Mouse (Mus musculus): ENCODE measurements at regions not wholly inside any gene's neighbourhood (a gene's known extent, or its start where the extent isn't known, plus 50 kb on each side); places are given as distances from the start of the nearest gene placed in this dataset.

- ATAC-seq (ENCODE audit: poor library complexity, severe bottlenecking): peak; percentile 68
Observed at GRCm38 (mm10) chr6:94961821-94962220, 155.2 kb upstream of the Kbtbd8 start.

GRCm38 (mm10) chr6:94957990-94958389 lies 159.1 kb upstream of the Kbtbd8 start:
- ATAC-seq (ENCODE audit: poor library complexity, severe bottlenecking): peak; percentile 57

- ATAC-seq (ENCODE audit: poor library complexity, severe bottlenecking): peak; percentile 57
Observed at GRCm38 (mm10) chr6:94957172-94957668, 159.8 kb upstream of the Kbtbd8 start.

- peak; percentile 17; the same call in 1 of the 2 replicates for ATAC-seq (ENCODE audit: poor library complexity, severe bottlenecking)
Observed at GRCm38 (mm10) chr6:94954580-94954979, 162.5 kb upstream of the Kbtbd8 start.

- ATAC-seq (ENCODE audit: poor library complexity, severe bottlenecking): no peak
Observed at GRCm38 (mm10) chr6:94953658-94954057, 163.4 kb upstream of the Kbtbd8 start.

- no peak for ATAC-seq (ENCODE audit: poor library complexity, severe bottlenecking)
Observed at GRCm38 (mm10) chr6:94951971-94952768, 164.9 kb upstream of the Kbtbd8 start.

- no peak for ATAC-seq (ENCODE audit: poor library complexity, severe bottlenecking)
Observed at GRCm38 (mm10) chr6:94950944-94951343, 166.1 kb upstream of the Kbtbd8 start.

GRCm38 (mm10) chr6:94950319-94950718 lies 166.7 kb upstream of the Kbtbd8 start:
- no peak for ATAC-seq (ENCODE audit: poor library complexity, severe bottlenecking)

- ATAC-seq (ENCODE audit: poor library complexity, severe bottlenecking): peak; percentile 73
Observed at GRCm38 (mm10) chr6:94946352-94946900, 170.6 kb upstream of the Kbtbd8 start.

GRCm38 (mm10) chr6:94945715-94946114 lies 171.3 kb upstream of the Kbtbd8 start:
- peak; percentile 75 for ATAC-seq (ENCODE audit: poor library complexity, severe bottlenecking)

- ATAC-seq (ENCODE audit: poor library complexity, severe bottlenecking): no peak
Observed at GRCm38 (mm10) chr6:94944196-94944595, 172.8 kb upstream of the Kbtbd8 start.

GRCm38 (mm10) chr6:94938949-94939348 lies 178.1 kb upstream of the Kbtbd8 start:
- ATAC-seq (ENCODE audit: poor library complexity, severe bottlenecking): peak; percentile 88

GRCm38 (mm10) chr6:94936206-94936605 lies 180.8 kb upstream of the Kbtbd8 start:
- ATAC-seq (ENCODE audit: poor library complexity, severe bottlenecking): no peak

GRCm38 (mm10) chr6:94935706-94936105 lies 181.3 kb upstream of the Kbtbd8 start:
- ATAC-seq (ENCODE audit: poor library complexity, severe bottlenecking): no peak

GRCm38 (mm10) chr6:94927811-94928210 lies 189.2 kb upstream of the Kbtbd8 start:
- ATAC-seq (ENCODE audit: poor library complexity, severe bottlenecking): no peak

- ATAC-seq (ENCODE audit: poor library complexity, severe bottlenecking): no peak; the same call in 1 of the 2 replicates
Observed at GRCm38 (mm10) chr6:94926652-94927211, 190.3 kb upstream of the Kbtbd8 start.

GRCm38 (mm10) chr6:94925408-94925807 lies 191.6 kb upstream of the Kbtbd8 start:
- ATAC-seq (ENCODE audit: poor library complexity, severe bottlenecking): no peak

- ATAC-seq (ENCODE audit: poor library complexity, severe bottlenecking): no peak
Observed at GRCm38 (mm10) chr6:94924338-94925039, 192.6 kb upstream of the Kbtbd8 start.

GRCm38 (mm10) chr6:94921741-94922140 lies 195.3 kb upstream of the Kbtbd8 start:
- ATAC-seq (ENCODE audit: poor library complexity, severe bottlenecking): no peak

- peak; percentile 50 for ATAC-seq (ENCODE audit: poor library complexity, severe bottlenecking)
Observed at GRCm38 (mm10) chr6:94920770-94921169, 196.3 kb upstream of the Kbtbd8 start.

- no peak for ATAC-seq (ENCODE audit: poor library complexity, severe bottlenecking)
Observed at GRCm38 (mm10) chr6:94919194-94919743, 197.8 kb upstream of the Kbtbd8 start.

Measured in megakaryocyte, adult 5-6 weeks (primary cell).